Mouse (Mus musculus): ENCODE results near the gene Cstf1. TPM values are rescaled to one million over a fixed set of nuclear protein-coding genes. Genes with fewer than 3 reads are reported as not detected.
A peak's percentile ranks its signal among the peaks of the same experiment; 100 is the strongest.

The Cstf1 gene
- polyA plus RNA-seq, 1 experiment from 2014 or later: 49.5 TPM

DNA sequence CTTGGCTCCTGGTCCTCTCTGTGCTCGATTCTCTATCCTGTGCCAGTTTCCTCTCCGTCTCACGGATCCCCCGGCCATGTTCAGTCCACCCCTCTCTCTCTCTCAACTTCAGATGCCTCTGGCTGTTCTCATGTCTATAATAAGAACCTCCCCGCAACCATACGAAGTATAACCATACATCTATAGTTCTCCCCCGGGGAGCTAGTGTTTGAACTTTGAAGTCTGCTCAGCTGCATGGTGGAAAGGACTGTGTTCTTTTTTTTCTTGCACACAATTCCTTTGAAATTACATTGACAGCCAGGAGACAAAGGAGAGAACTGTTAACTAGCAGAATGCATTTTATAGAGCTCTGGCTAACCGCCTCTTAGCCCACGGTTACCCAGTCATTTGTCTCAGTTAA is 15.7 kb upstream of the Cstf1 start:
- no peak for ATAC-seq (ENCODE audit: low FRiP score, low TSS enrichment)
- Histone ChIP-seq H3K4me1 (ENCODE audit: control insufficient read depth, insufficient read depth, low read length) (no peaks in the 10 kb centered on the region), H3K27me3 (ENCODE audit: control insufficient read depth, insufficient read depth, low read length) (no peaks in the 10 kb centered on the region), H3K9ac (ENCODE audit: low read depth, low read length) (no peak overlapping the region), H3K4me2 (replicated peaks; ENCODE audit: low read depth, low read length) (no peak overlapping the region), H3K4me3 (ENCODE audit: low read length) (no peak overlapping the region), H3K36me3 (ENCODE audit: control insufficient read depth, insufficient read depth, low read length) (peaks cover 58% of the 10 kb centered on the region), H3K27ac (ENCODE audit: low read depth, low read length) (no peak overlapping the region), H3K9me3 (ENCODE audit: control insufficient read depth, low read length) (no peaks in the 10 kb centered on the region)
- 81% methylated on average over 9 of the region's 9 CpGs for WGBS

DNA sequence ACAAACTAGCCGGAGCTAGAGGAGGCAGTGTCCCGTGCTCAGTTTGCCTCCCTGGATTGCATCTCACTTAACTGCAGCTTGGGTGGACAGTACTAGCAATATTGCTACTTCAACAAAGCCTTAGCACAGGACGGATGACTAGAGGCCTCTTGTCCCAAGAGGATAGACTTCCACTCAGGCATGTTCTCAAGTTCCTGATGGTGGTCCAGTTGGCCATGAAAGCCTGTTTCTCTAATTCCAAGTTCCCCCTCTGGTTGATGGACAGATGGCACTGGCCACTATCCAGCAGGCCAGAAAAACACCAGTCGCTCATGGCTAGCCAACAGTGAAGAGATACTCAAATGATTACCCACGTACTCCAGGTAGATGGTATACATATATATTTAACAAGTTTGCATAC is 14.6 kb upstream of the Cstf1 start:
- 73% methylated on average over 5 of the region's 5 CpGs for WGBS
- H3K4me2 ChIP-seq (replicated peaks; ENCODE audit: low read depth, low read length): no peak overlapping the region
- H3K9ac ChIP-seq (ENCODE audit: low read depth, low read length): no peak overlapping the region
- no peaks in the 10 kb centered on the region for H3K27me3 ChIP-seq (ENCODE audit: control insufficient read depth, insufficient read depth, low read length)
- peaks cover 69% of the 10 kb centered on the region for H3K36me3 ChIP-seq (ENCODE audit: control insufficient read depth, insufficient read depth, low read length)
- no peaks in the 10 kb centered on the region for H3K9me3 ChIP-seq (ENCODE audit: control insufficient read depth, low read length)
- H3K4me3 ChIP-seq (ENCODE audit: low read length): no peak overlapping the region
- no peaks in the 10 kb centered on the region for H3K4me1 ChIP-seq (ENCODE audit: control insufficient read depth, insufficient read depth, low read length)
- no peak for ATAC-seq (ENCODE audit: low FRiP score, low TSS enrichment)
- no peak overlapping the region for H3K27ac ChIP-seq (ENCODE audit: low read depth, low read length)

- Histone ChIP-seq H3K27me3 (ENCODE audit: control insufficient read depth, insufficient read depth, low read length) (no peaks in the 10 kb centered on the region), H3K36me3 (ENCODE audit: control insufficient read depth, insufficient read depth, low read length) (peaks cover 95% of the 10 kb centered on the region), H3K9me3 (ENCODE audit: control insufficient read depth, low read length) (no peaks in the 10 kb centered on the region), H3K4me1 (ENCODE audit: control insufficient read depth, insufficient read depth, low read length) (peaks cover 3% of the 10 kb centered on the region; the same call in 1 of the 2 replicates), H3K4me3 (ENCODE audit: low read length) (no peak overlapping the region), H3K4me2 (replicated peaks; ENCODE audit: low read depth, low read length) (no peak overlapping the region), H3K9ac (ENCODE audit: low read depth, low read length) (no peak overlapping the region), H3K27ac (ENCODE audit: low read depth, low read length) (no peak overlapping the region)
- 93% methylated on average over 7 of the region's 7 CpGs for WGBS
- ATAC-seq (ENCODE audit: low FRiP score, low TSS enrichment): no peak
Measured at GRCm38 (mm10) chr2:172363176-172363575, 7.3 kb upstream of the Cstf1 start.

DNA sequence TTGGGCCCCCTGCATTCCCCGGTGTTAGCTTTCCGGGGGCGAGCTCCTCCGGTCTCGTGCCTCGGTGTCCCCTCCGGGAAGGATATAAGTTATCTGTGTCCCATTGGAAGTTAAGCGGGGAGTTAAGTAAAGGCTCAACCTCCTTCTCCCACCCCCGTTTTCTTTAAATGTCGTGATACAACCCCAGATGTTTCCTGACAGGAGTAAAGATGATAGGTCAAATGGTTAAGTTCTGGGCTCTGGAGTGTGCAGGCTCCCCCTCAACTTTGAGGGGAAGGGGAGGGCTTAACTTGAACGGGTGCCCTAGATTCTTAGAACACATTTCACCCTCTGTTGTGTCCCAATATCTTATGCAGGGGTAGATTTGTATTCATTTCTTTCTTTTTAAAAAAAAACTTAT is 777 bp downstream of the Cstf1 start:
- H3K4me3 ChIP-seq (ENCODE audit: low read length): peak overlapping the region; percentile 86
- peak overlapping the region; percentile 54 for H3K4me2 ChIP-seq (replicated peaks; ENCODE audit: low read depth, low read length)
- peaks cover 15% of the 10 kb centered on the region for H3K4me1 ChIP-seq (ENCODE audit: control insufficient read depth, insufficient read depth, low read length)
- no peaks in the 10 kb centered on the region for H3K27me3 ChIP-seq (ENCODE audit: control insufficient read depth, insufficient read depth, low read length)
- no peak for ATAC-seq (ENCODE audit: low FRiP score, low TSS enrichment)
- peak overlapping the region; percentile 89 for H3K9ac ChIP-seq (ENCODE audit: low read depth, low read length)
- peaks cover 57% of the 10 kb centered on the region for H3K36me3 ChIP-seq (ENCODE audit: control insufficient read depth, insufficient read depth, low read length)
- under 1% methylated on average over 11 of the region's 11 CpGs for WGBS
- H3K9me3 ChIP-seq (ENCODE audit: control insufficient read depth, low read length): no peaks in the 10 kb centered on the region
- peak overlapping the region; percentile 7; the same call in 1 of the 2 replicates for H3K27ac ChIP-seq (ENCODE audit: low read depth, low read length)

- Histone ChIP-seq H3K4me1 (ENCODE audit: control insufficient read depth, insufficient read depth, low read length) (no peaks in the 10 kb centered on the region), H3K9me3 (ENCODE audit: control insufficient read depth, low read length) (no peaks in the 10 kb centered on the region), H3K4me2 (replicated peaks; ENCODE audit: low read depth, low read length) (no peak overlapping the region), H3K36me3 (ENCODE audit: control insufficient read depth, insufficient read depth, low read length) (peaks cover 88% of the 10 kb centered on the region), H3K4me3 (ENCODE audit: low read length) (no peak overlapping the region), H3K27me3 (ENCODE audit: control insufficient read depth, insufficient read depth, low read length) (no peaks in the 10 kb centered on the region), H3K9ac (ENCODE audit: low read depth, low read length) (no peak overlapping the region), H3K27ac (ENCODE audit: low read depth, low read length) (no peak overlapping the region)
- WGBS: 91% methylated on average over 4 of the region's 4 CpGs
- no peak for ATAC-seq (ENCODE audit: low FRiP score, low TSS enrichment)
Measured at GRCm38 (mm10) chr2:172376551-172376950, 6.1 kb downstream of the Cstf1 start.

GRCm38 (mm10) chr2:172376999-172377515 is 6.6 kb downstream of the Cstf1 start:
- H3K27ac ChIP-seq (ENCODE audit: low read depth, low read length): no peak overlapping the region
- 69% methylated on average over 5 of the region's 5 CpGs for whole genome bisulfite sequencing
- no peak overlapping the region for H3K4me2 ChIP-seq (replicated peaks; ENCODE audit: low read depth, low read length)
- H3K9me3 ChIP-seq (ENCODE audit: control insufficient read depth, low read length): no peaks in the 10 kb centered on the region
- no peak for ATAC-seq (ENCODE audit: low FRiP score, low TSS enrichment)
- H3K4me3 ChIP-seq (ENCODE audit: low read length): no peak overlapping the region
- H3K36me3 ChIP-seq (ENCODE audit: control insufficient read depth, insufficient read depth, low read length): peaks cover 93% of the 10 kb centered on the region
- no peak overlapping the region for H3K9ac ChIP-seq (ENCODE audit: low read depth, low read length)
- H3K4me1 ChIP-seq (ENCODE audit: control insufficient read depth, insufficient read depth, low read length): no peaks in the 10 kb centered on the region
- H3K27me3 ChIP-seq (ENCODE audit: control insufficient read depth, insufficient read depth, low read length): no peaks in the 10 kb centered on the region

DNA sequence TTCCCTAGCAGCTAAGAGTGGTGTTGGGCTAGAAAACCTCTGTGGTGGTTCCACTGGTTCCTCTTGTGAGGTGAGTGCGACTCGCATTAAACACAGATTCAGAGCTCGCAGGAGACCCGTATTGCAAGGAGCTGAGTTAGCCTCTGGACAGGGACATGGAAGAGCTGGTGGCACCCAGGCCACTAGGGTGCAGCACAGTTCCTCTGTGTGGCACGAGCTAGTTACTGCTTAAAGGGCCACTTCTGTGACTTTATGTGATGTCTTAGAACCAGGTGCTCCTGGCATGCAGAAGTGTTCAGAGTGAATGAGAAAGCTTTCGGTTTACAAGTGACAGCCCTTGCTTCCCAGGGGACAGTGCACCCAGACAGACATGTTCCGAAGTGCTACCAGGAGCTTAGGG is 7.9 kb downstream of the Cstf1 start:
- no peaks in the 10 kb centered on the region for H3K4me1 ChIP-seq (ENCODE audit: control insufficient read depth, insufficient read depth, low read length)
- no peak overlapping the region for H3K9ac ChIP-seq (ENCODE audit: low read depth, low read length)
- H3K4me3 ChIP-seq (ENCODE audit: low read length): no peak overlapping the region
- H3K9me3 ChIP-seq (ENCODE audit: control insufficient read depth, low read length): no peaks in the 10 kb centered on the region
- 74% methylated on average over 7 of the region's 7 CpGs for WGBS
- no peak overlapping the region for H3K4me2 ChIP-seq (replicated peaks; ENCODE audit: low read depth, low read length)
- H3K27me3 ChIP-seq (ENCODE audit: control insufficient read depth, insufficient read depth, low read length): no peaks in the 10 kb centered on the region
- ATAC-seq (ENCODE audit: low FRiP score, low TSS enrichment): no peak
- H3K27ac ChIP-seq (ENCODE audit: low read depth, low read length): no peak overlapping the region
- H3K36me3 ChIP-seq (ENCODE audit: control insufficient read depth, insufficient read depth, low read length): peaks cover 88% of the 10 kb centered on the region

- WGBS: 94% methylated on average over 17 of the region's 17 CpGs
- no peak for ATAC-seq (ENCODE audit: low FRiP score, low TSS enrichment)
- Histone ChIP-seq H3K9me3 (ENCODE audit: control insufficient read depth, low read length) (no peaks in the 10 kb centered on the region), H3K4me3 (ENCODE audit: low read length) (no peak overlapping the region), H3K4me1 (ENCODE audit: control insufficient read depth, insufficient read depth, low read length) (no peaks in the 10 kb centered on the region), H3K4me2 (replicated peaks; ENCODE audit: low read depth, low read length) (no peak overlapping the region), H3K9ac (ENCODE audit: low read depth, low read length) (no peak overlapping the region), H3K36me3 (ENCODE audit: control insufficient read depth, insufficient read depth, low read length) (peaks cover 66% of the 10 kb centered on the region), H3K27me3 (ENCODE audit: control insufficient read depth, insufficient read depth, low read length) (no peaks in the 10 kb centered on the region), H3K27ac (ENCODE audit: low read depth, low read length) (no peak overlapping the region)
Measured at GRCm38 (mm10) chr2:172380513-172380912, 10.0 kb downstream of the Cstf1 start.

DNA sequence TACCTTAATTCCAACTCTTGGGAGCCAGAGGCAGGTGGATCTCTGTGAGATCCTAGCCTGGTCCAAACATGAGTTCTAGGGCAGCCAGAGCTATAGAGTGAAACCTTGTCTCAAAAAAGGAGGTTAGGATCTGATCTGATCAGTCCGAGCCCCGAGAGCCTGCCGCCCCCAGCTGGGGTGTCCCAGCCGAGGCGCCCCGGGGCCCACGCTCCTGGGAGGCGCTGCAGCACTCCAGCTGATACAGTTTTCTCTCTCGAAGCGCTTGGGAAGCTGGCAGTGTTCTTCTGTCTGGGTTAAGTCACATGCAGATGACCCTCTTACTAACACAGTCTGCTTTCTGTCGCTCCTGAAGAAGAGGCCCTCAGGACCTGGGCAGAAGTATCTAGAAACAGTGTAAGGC is 10.9 kb downstream of the Cstf1 start:
- WGBS: 96% methylated on average over 11 of the region's 11 CpGs
- Histone ChIP-seq H3K9me3 (ENCODE audit: control insufficient read depth, low read length) (no peaks in the 10 kb centered on the region), H3K27me3 (ENCODE audit: control insufficient read depth, insufficient read depth, low read length) (no peaks in the 10 kb centered on the region), H3K4me3 (ENCODE audit: low read length) (no peak overlapping the region), H3K36me3 (ENCODE audit: control insufficient read depth, insufficient read depth, low read length) (peaks cover 58% of the 10 kb centered on the region), H3K4me2 (replicated peaks; ENCODE audit: low read depth, low read length) (no peak overlapping the region), H3K4me1 (ENCODE audit: control insufficient read depth, insufficient read depth, low read length) (no peaks in the 10 kb centered on the region), H3K9ac (ENCODE audit: low read depth, low read length) (no peak overlapping the region), H3K27ac (ENCODE audit: low read depth, low read length) (no peak overlapping the region)
- no peak for ATAC-seq (ENCODE audit: low FRiP score, low TSS enrichment)

Measured in kidney, embryonic 14.5 days (tissue).